Mouse (Mus musculus): Measurements from ENCODE around the gene Pifo. TPM values are rescaled to one million over a fixed set of nuclear protein-coding genes. Genes with fewer than 3 reads are reported as not detected.
"Not testable (repeated sequence)": the region's sequence is repeated elsewhere in the genome, so short reads cannot be mapped to it uniquely, and the experiment has no call there.

Gene Pifo
- polyA plus RNA-seq (2017; shearing (Covaris generic)) = not detected

- ATAC-seq = no peak
Observed at GRCm38 (mm10) chr3:106014546-106014945, at the start of gene Pifo. TSS of gene Pifo (minus strand) at chr3:106014646.

- ATAC-seq = no peak
Observed at GRCm38 (mm10) chr3:106057966-106058365, 43.5 kb upstream of the Pifo start.

- ATAC-seq = no peak
Observed at GRCm38 (mm10) chr3:106051896-106052295, 37.5 kb upstream of the Pifo start.

- no peak for ATAC-seq
Observed at GRCm38 (mm10) chr3:106040306-106040705, 25.9 kb upstream of the Pifo start.

GRCm38 (mm10) chr3:106032781-106033180 lies 18.3 kb upstream of the Pifo start, which contains the start of gene Chil5:
TSS of gene Chil5 (minus strand) at chr3:106032814.
- peak; percentile 52 for ATAC-seq

- no peak for ATAC-seq
Observed at GRCm38 (mm10) chr3:106024135-106024534, 9.7 kb upstream of the Pifo start.

- ATAC-seq = no peak
Observed at GRCm38 (mm10) chr3:106021840-106022239, 7.4 kb upstream of the Pifo start.

GRCm38 (mm10) chr3:106003360-106003759 lies 11.1 kb downstream of the Pifo start:
- peak; percentile 12 for ATAC-seq

- peak; percentile 95 for ATAC-seq
Observed at GRCm38 (mm10) chr3:106001416-106002370, 12.8 kb downstream of the Pifo start.

- ATAC-seq = peak; percentile 25
Observed at GRCm38 (mm10) chr3:106000707-106001375, 13.6 kb downstream of the Pifo start.

GRCm38 (mm10) chr3:105994730-105995129 lies 19.7 kb downstream of the Pifo start:
- ATAC-seq = no peak

- ATAC-seq = peak; percentile 32
Observed at GRCm38 (mm10) chr3:105991653-105992283, 22.7 kb downstream of the Pifo start.

- not testable (repeated sequence) for ATAC-seq
Observed at GRCm38 (mm10) chr3:105989611-105990010, 24.8 kb downstream of the Pifo start.

- no peak for ATAC-seq
Observed at GRCm38 (mm10) chr3:105974174-105974573, 40.3 kb downstream of the Pifo start.

- no peak for ATAC-seq
Observed at GRCm38 (mm10) chr3:105973411-105973810, 41.0 kb downstream of the Pifo start, which contains the start of gene Ovgp1. TSS of gene Ovgp1 (plus strand) at chr3:105973711.

- ATAC-seq = no peak
Observed at GRCm38 (mm10) chr3:105971831-105972446, 42.5 kb downstream of the Pifo start.

- no peak for ATAC-seq
Observed at GRCm38 (mm10) chr3:105960700-105961099, 53.7 kb downstream of the Pifo start.

GRCm38 (mm10) chr3:105959999-105960398 lies 54.4 kb downstream of the Pifo start, which contains the start of gene Atp5f1:
TSS of gene Atp5f1 (minus strand) at chr3:105960099.
- ATAC-seq = no peak

- ATAC-seq = no peak
Observed at GRCm38 (mm10) chr3:105959585-105959984, 54.9 kb downstream of the Pifo start.

- peak; percentile 91 for ATAC-seq
Observed at GRCm38 (mm10) chr3:105958974-105959580, 55.4 kb downstream of the Pifo start, which contains the start of gene Wdr77. TSS of gene Wdr77 (plus strand) at chr3:105959369.

- ATAC-seq = no peak
Observed at GRCm38 (mm10) chr3:105958204-105958603, 56.2 kb downstream of the Pifo start.

GRCm38 (mm10) chr3:105957235-105957634 lies 57.2 kb downstream of the Pifo start:
- no peak for ATAC-seq

Data from activated CD4-positive, CD25-positive, alpha-beta regulatory T cell, adult 4 months (primary cell).